Comparison of ENCODE assay signal across 1 mouse cellular context in the genomic region with DNA sequence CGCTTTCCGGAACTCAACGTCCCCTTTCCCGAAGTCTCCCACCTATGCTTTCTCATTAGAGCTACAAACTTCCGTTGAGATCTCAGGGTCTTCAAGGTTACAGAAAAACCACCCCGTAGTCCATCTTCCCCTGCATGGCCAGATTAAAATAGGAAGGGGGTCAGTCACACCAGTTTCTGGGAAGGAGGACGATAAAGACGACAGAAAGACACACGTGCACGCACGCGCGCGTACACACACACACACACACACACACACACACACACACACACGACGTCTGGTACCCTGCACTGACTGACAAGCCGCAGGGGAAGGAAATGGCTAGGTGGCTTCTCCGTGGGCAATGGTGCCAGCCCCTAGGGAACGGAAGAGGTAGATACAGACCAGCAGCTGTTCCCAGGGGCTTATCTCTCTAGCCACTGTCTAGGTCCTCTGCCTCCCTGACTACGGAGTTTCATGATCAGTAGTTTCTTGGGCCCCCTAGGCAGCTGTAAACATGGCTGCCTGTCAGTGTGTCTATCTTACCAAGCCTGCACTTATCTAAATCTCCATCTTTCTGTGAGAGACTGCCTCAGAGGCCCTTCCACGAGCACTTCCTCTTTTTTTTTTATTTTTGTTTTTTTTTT.
TF ChIP-seq lines count a peak whose summit lies in the region.

No protein-coding gene starts in this region.

TF ChIP-seq in MEL, 35 proteins besides CTCF, POLR2A, EP300 and RAD21 (continued from another document):
- TF ChIP-seq UBTF (IDR thresholded peaks at IDR 0.05; ENCODE audit: borderline replicate concordance, insufficient read depth, low read depth, low read length) = no peak
- TF ChIP-seq USF2 (IDR thresholded peaks at IDR 0.05; ENCODE audit: borderline replicate concordance in 1 of 2, insufficient read depth in 1 of 2, low read depth in 1 of 2, low read length in 2 of 2) = no peak
- 0 out of 2 replicates have a peak, but pooled peaks have one; percentile 0 for TF ChIP-seq ZC3H11A (IDR thresholded peaks at IDR 0.05; ENCODE audit: low read depth, low read length)
- peak; percentile 97 for TF ChIP-seq ZNF384 (IDR thresholded peaks at IDR 0.05; ENCODE audit: low read depth, low read length)
- TF ChIP-seq HCFC1 (IDR thresholded peaks at IDR 0.05; ENCODE audit: low read depth, low read length) = peak; percentile 69; the same call in 1 of the 2 replicates
- TF ChIP-seq BHLHE40 (IDR thresholded peaks at IDR 0.05; ENCODE audit: borderline replicate concordance, low read depth, low read length) = peak; percentile 94
- peak; percentile 55; the same call in 1 of the 2 replicates for TF ChIP-seq ELF1 (IDR thresholded peaks at IDR 0.05; ENCODE audit: low read depth, low read length)
- TF ChIP-seq SMC3 (IDR thresholded peaks at IDR 0.05; ENCODE audit: low read depth, low read length) = no peak; the same call in 1 of the 2 replicates
- peak; percentile 94 for TF ChIP-seq GATA1 (IDR thresholded peaks at IDR 0.05; ENCODE audit: low read depth, low read length)
- TF ChIP-seq NRF1 (IDR thresholded peaks at IDR 0.05; ENCODE audit: insufficient read depth, low read depth, low read length, poor library complexity, severe bottlenecking) = peak; percentile 52; the same call in 1 of the 2 replicates
- peak; percentile 39; the same call in 1 of the 2 replicates for TF ChIP-seq MYC (IDR thresholded peaks at IDR 0.05; ENCODE audit: low read depth, low read length)
- no peak for TF ChIP-seq NELFE (IDR thresholded peaks at IDR 0.05; ENCODE audit: low read depth, low read length)
- TF ChIP-seq MAX (IDR thresholded peaks at IDR 0.05; ENCODE audit: low read length) = peak; percentile 59; the same call in 1 of the 2 replicates
- TF ChIP-seq MAFK (IDR thresholded peaks at IDR 0.05; ENCODE audit: borderline replicate concordance, low read depth, low read length) = 0 out of 2 replicates have a peak, but pooled peaks have one; percentile 7
- peak; percentile 79; the same call in 1 of the 2 replicates for TF ChIP-seq RCOR1 (IDR thresholded peaks at IDR 0.05; ENCODE audit: low read depth, low read length)
- no peak for TF ChIP-seq MEF2A (IDR thresholded peaks at IDR 0.05; ENCODE audit: extremely low read depth, insufficient replicate concordance, low read depth, low read length, poor library complexity, severe bottlenecking)
- TF ChIP-seq USF1 (IDR thresholded peaks at IDR 0.05; ENCODE audit: low read depth, low read length) = peak; percentile 26; the same call in 1 of the 2 replicates
- peak; percentile 96 for TF ChIP-seq SIN3A (IDR thresholded peaks at IDR 0.05; ENCODE audit: low read length)
- TF ChIP-seq KAT2A (conservative IDR thresholded peaks at IDR 0.05; ENCODE audit: low read depth, low read length) = no peak
- no peak; the same call in 1 of the 2 replicates for TF ChIP-seq MAZ (IDR thresholded peaks at IDR 0.05; ENCODE audit: low read depth, low read length)
- TF ChIP-seq TCF12 (IDR thresholded peaks at IDR 0.05; ENCODE audit: low read depth, low read length) = peak; percentile 89
- TF ChIP-seq ZKSCAN1 (IDR thresholded peaks at IDR 0.05; ENCODE audit: low read depth, low read length) = no peak
- peak; percentile 85 for TF ChIP-seq TAL1 (IDR thresholded peaks at IDR 0.05; ENCODE audit: low read length)
- TF ChIP-seq CHD2 (IDR thresholded peaks at IDR 0.05; ENCODE audit: low read length) = no peak
- TF ChIP-seq E2F4 (IDR thresholded peaks at IDR 0.05; ENCODE audit: borderline replicate concordance, low read depth, low read length) = no peak
- TF ChIP-seq JUND (IDR thresholded peaks at IDR 0.05; ENCODE audit: low read depth, low read length) = no peak
- TF ChIP-seq CHD1 (IDR thresholded peaks at IDR 0.05; ENCODE audit: low read depth, low read length) = no peak
- peak; percentile 82 for TF ChIP-seq MXI1 (IDR thresholded peaks at IDR 0.05; ENCODE audit: low read depth, low read length)
- no peak for TF ChIP-seq POLR2AphosphoS2 (IDR thresholded peaks at IDR 0.05; ENCODE audit: low read length)
- no peak for TF ChIP-seq TBP (IDR thresholded peaks at IDR 0.05; ENCODE audit: low read depth, low read length)
- TF ChIP-seq ETS1 (IDR thresholded peaks at IDR 0.05; ENCODE audit: low read depth, low read length) = peak; percentile 97
- TF ChIP-seq POLR2AphosphoS5 (IDR thresholded peaks at IDR 0.05; ENCODE audit: borderline replicate concordance, low read depth, low read length) = no peak
- TF ChIP-seq GABPA (IDR thresholded peaks at IDR 0.05; ENCODE audit: low read depth, low read length) = 0 out of 2 replicates have a peak, but pooled peaks have one; percentile 64
- no peak for TF ChIP-seq ZMIZ1 (IDR thresholded peaks at IDR 0.05; ENCODE audit: low read depth, low read length)
TF ChIP-seq in MEL: peak in this region for 19.
